ENCODE assay signal across 1 mouse cellular context in the genomic region with DNA sequence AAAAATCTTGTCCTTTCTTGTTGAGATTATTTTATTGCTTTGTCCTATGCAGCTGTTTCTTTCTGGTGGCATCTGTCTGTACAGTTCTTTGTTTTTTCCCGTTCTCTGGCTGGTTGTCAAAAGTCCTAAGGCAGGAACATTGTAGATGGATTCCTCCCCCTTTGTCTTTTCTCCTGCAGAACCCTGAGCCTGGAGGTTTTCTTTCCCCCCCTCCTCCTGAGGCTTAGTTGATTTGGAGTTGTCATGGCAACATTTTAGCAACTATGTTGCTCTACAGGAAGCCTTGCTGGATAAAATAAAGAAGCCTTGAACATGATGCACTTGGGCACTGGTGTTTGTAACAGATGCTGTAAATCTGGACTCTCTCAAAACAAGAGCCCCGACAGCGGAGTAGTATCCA.
TF ChIP-seq lines count a peak whose summit lies in the region.

No protein-coding gene starts in this region.

TF ChIP-seq in MEL, 35 proteins besides CTCF, POLR2A, EP300 and RAD21:
- 0 out of 2 replicates have a peak, but pooled peaks have one; percentile 20 for TF ChIP-seq ELF1 (IDR thresholded peaks at IDR 0.05; ENCODE audit: low read depth, low read length)
- no peak for TF ChIP-seq CHD1 (IDR thresholded peaks at IDR 0.05; ENCODE audit: low read depth, low read length)
